Mouse (Mus musculus): ENCODE measurements at regions not wholly inside any gene's neighbourhood (a gene's known extent, or its start where the extent isn't known, plus 50 kb on each side); places are given as distances from the start of the nearest gene placed in this dataset.

- TF ChIP-seq POLR2A (IDR thresholded peaks at IDR 0.05; ENCODE audit: low read depth, low read length) = no peak
- no peak for TF ChIP-seq CTCF (IDR thresholded peaks at IDR 0.05; ENCODE audit: extremely low read depth, insufficient read depth, insufficient read length, insufficient replicate concordance)
These were observed 174.6 kb upstream of the Mpdz start for GRCm38 (mm10) chr4:81617191-81617590.

Data from spleen, adult 2 months (tissue).